Mouse (Mus musculus) activated CD4-positive, CD25-positive, alpha-beta regulatory T cell, adult 9 weeks (primary cell): ENCODE results near the gene Nxph2. TPM values are rescaled to one million over a fixed set of nuclear protein-coding genes. Genes with fewer than 3 reads are reported as not detected.

ENCODE experiments used
- polyA plus RNA-seq: library from polyadenylated mRNA; unstranded; fragments of 100-300 nt; shearing (Covaris generic); gene quantifications from one replicate; pipeline ENCODE4 v1.2.1, GENCODE M21; 2017

The Nxph2 gene
- polyA plus RNA-seq, result not detected

GRCm38 (mm10) chr2:23320746-23321585, at the start of gene Nxph2:
Gene Nxph2, plus strand, starts transcription at chr2:23321246.

Other genes with a start within 250 kb of the Nxph2 start
- 0.83 TPM for gene Mastl, start 165.2 kb upstream of the Nxph2 start, polyA plus RNA-seq
- gene Yme1l1, start 164.9 kb upstream of the Nxph2 start, polyA plus RNA-seq, result 82.8 TPM
- gene 4931423N10Rik, start 113.8 kb upstream of the Nxph2 start, polyA plus RNA-seq, result not detected